Mouse (Mus musculus) kidney, postnatal 36 days (tissue): Measurements from ENCODE around the gene Trim16.
A peak's percentile ranks its signal among the peaks of the same experiment; 100 is the strongest.

Experiments
- DNase-seq, 2 experiments: peaks; one replicate each; pipeline ENCODE4 v3.0.0; 2021 to 2022; ENCODE audit warnings: mixed read lengths in 2 of 2

Gene Trim16

DNA sequence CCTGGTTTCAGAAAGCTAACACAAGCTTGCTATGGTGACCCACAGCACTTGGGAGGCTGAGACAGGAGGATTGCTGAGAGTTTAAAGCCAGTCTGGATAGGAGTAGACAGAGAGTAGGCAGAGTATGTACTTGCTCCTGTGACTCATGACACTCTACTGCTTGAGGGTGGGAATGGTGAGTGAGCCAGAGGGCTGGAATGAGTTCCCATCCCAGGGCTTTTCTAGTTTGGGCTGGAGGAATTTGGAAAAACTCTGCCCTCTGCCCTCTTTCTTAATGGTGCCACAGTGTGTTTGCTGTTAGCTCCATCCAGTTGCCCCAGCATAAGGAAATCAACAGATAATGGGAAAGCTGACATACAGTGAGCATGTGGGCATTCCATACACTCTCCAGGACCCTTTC lies 11.9 kb downstream of the Trim16 start:
- DNase-seq, result no peak

- no peak for DNase-seq
Measured at GRCm38 (mm10) chr11:62844562-62844961, 24.5 kb downstream of the Trim16 start.

GRCm38 (mm10) chr11:62845730-62846129 lies 25.7 kb downstream of the Trim16 start:
- no peak for DNase-seq

- peak; percentile 16 to 57 for DNase-seq
Measured at GRCm38 (mm10) chr11:62846961-62847654, 27.1 kb downstream of the Trim16 start, which contains the start of gene Fbxw10. Gene Fbxw10 (plus strand): TSS chr11:62847069.

GRCm38 (mm10) chr11:62847655-62848191 lies 27.7 kb downstream of the Trim16 start:
- no peak for DNase-seq

DNA sequence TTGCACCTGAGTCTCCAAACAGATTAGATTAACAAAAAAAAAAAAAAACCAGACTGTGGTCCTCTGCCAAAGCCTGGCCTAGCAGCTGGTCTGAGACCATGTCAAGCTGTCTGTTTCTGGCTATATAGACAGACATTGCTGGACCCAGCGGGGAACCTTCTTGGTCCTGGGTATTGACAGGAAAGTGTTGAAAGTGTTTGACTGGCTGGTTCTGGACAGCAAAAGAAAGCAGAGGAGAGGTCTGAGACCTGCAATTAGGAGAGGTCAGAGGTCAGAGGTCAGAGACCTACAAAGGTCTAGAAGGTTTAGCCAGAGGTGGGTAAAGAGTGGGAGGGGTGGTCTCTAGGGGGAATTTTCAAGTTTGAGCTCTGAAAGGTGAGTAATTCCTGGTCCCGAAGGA lies 28.3 kb downstream of the Trim16 start:
- no peak for DNase-seq

DNA sequence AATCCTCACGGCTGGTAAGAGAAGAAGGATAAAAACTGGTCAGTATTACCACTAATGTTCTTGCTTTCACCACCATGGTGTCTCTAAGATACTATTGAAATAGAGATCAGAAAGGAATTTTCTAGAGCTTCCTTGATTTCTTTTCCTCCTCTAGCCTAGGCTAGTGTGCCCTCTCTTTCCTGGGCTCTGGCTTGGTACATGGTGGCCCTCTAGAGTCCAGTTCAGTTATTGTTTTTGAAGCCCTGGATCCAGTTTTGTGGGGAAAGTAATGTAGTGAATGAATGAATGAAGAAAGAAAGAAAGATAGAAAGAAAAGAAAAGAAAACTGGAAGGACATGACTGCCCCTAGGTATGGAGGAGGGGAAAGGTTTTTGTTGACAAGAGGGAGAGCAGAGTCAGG lies 31.2 kb downstream of the Trim16 start:
- DNase-seq, result peak; percentile 26 to 39

DNA sequence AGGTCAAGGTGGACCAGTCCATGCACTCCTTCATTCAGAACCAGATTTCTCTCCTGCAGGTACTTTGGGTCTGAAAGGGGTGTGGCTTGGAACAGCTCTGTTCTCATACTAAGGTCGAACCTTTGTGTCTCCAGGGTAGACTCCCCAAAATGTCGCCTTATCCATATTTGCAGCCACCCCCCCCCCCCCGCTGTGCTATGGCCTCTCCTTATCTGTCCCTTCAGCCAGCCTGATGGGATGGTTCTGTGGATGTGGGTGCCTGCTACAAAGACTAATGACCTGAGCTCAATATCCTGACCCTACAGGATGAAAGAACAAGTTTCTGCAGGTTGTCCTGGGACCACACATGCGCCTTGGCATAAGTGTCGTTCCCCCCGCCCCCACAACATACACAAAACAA lies 33.3 kb downstream of the Trim16 start:
- no peak for DNase-seq

- DNase-seq, result no peak
Measured at GRCm38 (mm10) chr11:62865562-62865961, 45.5 kb downstream of the Trim16 start.

GRCm38 (mm10) chr11:62866685-62867084 lies 46.7 kb downstream of the Trim16 start:
- no peak for DNase-seq

DNA sequence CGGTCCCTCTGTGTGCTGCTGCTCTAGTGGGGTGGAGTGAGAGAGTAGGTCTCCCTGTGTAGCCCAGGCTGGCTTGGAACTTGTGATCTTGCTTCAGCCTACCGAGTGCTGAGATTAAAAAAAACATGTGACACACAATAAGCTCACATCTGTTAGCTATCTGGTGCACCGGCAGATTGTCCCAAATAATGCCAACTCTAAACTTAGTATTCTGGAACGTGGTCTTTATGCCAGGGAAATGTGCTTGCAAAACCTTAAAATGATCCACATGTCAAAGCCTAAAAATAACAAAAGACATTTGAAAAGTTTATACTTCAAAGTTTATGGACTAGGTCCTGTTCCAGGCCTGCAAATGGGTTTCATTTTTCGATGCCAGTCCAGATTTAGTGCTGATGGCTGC lies 49.2 kb downstream of the Trim16 start:
- no peak for DNase-seq

- no peak for DNase-seq
Measured at GRCm38 (mm10) chr11:62869715-62870371, 49.8 kb downstream of the Trim16 start.

DNA sequence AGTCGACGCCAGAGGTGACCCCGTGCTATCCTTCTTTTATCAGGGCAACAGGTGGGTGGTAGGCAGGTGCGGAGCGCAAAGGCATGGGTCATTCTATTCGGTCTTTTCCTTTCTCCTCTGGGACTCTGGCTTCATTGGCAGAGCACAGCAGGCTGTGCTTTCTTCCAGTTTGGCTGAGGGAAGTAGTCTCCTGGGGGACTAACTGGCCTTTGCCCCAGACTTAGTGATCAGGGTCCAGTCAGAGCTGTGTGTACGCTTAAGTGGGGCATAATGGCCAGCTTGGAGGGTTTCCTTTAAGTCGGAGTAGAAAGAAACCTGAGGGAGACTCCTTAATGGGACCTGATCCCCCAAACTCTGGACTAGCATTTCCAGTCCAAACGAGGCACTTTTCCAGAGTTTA lies 53.4 kb downstream of the Trim16 start:
- DNase-seq, result peak in 1 of 2 experiments; percentile 9

- peak; percentile 14 to 25 for DNase-seq
Measured at GRCm38 (mm10) chr11:62875696-62876095, 55.7 kb downstream of the Trim16 start.

- no peak for DNase-seq
Measured at GRCm38 (mm10) chr11:62876445-62876844, 56.4 kb downstream of the Trim16 start.

DNA sequence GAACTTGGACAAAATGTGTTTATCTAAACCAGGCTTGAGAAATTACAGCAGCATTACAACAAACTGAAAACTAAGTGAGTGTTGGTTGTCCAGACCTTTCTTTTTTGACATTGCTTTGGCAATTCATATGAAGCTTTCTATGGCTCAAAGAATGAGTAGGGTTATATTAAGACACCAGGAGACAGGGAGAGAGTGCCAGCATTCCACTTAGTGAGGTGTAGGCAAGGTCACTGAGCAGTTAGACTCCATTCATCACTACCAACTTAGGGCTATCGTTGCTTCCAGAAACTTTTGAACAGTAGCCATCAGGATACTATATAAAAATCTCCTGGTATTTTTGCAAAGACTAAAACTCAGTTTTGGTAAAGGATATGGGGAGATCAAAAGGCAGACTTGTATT lies 57.4 kb downstream of the Trim16 start:
- DNase-seq, result no peak

DNA sequence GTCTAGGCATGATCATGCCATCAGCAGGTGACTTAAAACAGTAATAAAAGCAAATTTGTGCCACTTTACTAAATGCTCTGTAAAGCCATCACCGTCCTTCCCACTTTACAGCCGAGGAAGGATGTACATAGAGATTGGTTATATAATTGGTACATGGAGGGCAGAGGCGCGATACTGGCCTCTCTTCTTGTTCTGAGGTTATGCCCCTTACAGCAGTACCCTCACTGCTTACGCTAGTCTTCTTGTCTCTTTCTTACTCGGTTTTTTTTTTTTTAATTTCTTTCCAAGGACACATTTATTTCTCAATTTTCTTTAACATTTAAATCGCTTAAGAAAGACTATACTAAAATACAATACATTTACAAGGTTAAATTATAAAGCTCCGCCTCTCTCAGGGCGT lies 58.7 kb downstream of the Trim16 start:
- peak in 1 of 2 experiments; percentile 18 for DNase-seq

DNA sequence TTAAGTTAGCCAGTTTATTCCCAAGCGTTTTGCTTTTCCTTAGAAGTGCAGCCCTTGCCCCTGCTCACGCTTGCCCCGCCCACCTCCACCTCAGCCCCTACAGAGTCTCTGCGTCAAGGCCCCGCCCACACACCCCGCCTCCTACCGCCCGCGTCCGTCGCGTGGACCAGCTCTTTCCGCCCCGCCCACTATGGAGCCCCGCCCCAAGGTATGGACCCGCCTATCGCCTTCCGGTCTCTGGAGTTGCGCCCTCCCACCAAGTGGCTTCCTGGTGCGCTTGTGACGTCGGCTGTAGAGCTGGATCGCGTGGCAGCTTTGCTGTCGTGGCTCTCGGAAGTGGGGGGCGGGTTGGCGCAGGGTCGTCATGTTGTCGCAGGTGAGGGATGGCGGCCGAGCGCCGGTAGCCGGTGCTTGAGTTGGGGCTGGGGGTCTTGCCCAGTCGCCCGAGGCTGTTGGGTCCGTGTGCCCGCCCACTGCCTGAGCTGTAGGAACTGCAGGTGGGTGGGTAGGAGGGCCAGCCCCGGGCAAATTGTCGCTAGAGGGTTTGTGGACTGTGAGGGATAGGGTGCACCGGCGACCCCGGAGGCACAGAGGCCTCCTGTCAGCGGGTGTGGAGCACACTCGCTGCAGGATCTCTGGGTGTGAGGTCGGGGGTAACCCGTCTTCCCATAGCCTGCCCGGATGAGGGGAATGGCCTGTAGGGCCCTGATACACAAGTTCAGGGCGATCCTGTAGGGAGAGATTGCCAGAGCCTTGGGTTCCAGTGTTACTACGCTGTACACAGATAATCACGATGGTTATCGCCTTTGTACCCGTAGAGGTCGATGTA lies 59.4 kb downstream of the Trim16 start, which contains the start of gene Tvp23b:
Gene Tvp23b (plus strand): TSS at position 236 of the 829 bp plus-strand sequence.
- peak; percentile 99 to 100 for DNase-seq

- DNase-seq, result no peak
Measured at GRCm38 (mm10) chr11:62883407-62883806, 63.4 kb downstream of the Trim16 start.

DNA sequence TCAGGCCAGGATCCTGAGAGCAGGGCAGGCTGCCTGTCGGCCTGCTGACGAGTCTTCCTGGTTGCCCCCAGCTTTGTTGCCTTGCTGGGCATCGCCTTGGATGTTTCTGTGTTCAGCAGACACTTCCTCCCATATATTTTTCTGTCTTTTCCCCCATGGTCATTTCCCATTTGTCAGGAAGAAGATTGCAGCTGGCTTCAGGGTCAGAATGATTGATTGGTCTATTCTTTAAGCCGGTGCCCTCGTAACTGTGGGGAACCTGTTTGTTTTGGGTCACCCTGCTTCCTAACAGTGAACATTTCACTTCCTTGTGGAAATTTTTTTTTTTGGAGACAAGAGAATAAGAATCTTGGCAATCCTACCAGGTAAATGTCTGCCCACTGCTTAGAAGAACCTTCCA lies 65.3 kb downstream of the Trim16 start:
- DNase-seq, result peak in 1 of 2 experiments; percentile 35

- no peak for DNase-seq
Measured at GRCm38 (mm10) chr11:62890796-62891195, 70.8 kb downstream of the Trim16 start.

- no peak for DNase-seq
Measured at GRCm38 (mm10) chr11:62891763-62892162, 71.7 kb downstream of the Trim16 start.
